ENCODE assay signal across 11 mouse cellular contexts in genomic region chr13:36582406-36583070, GRCm38 (mm10).
DNase-seq lines count a peak whose midpoint lies in the region; ATAC-seq and TF ChIP-seq lines count a peak whose summit lies in the region.
"Had no signal": no experiment of that assay in that cellular context is flagged by ENCODE, and none has a peak within 500 bp of the region (broad histone marks: within the 10 kb centered on the region; RNA-seq: fewer than 3 reads in every experiment).

No protein-coding gene starts in this region.

- H3K4me2 ChIP-seq in forebrain, embryonic 15.5 days (replicated peaks), result 0 out of 2 replicates have a peak overlapping the region, but pooled peaks have one; percentile 11

- WGBS in forebrain, embryonic 15.5 days, result 2% methylated on average over 10 of the region's 10 CpGs
- 15% methylated on average over 10 of the region's 10 CpGs for WGBS in midbrain, embryonic 10.5 days

- in situ Hi-C loops in ES-E14 (cut with MboI; ENCODE audit: low sequenced_read_pairs in 2 of 2, unreplicated experiment in 2 of 2), result no loop called here

- H3K9ac ChIP-seq in ES-E14 (ENCODE audit: insufficient read depth, low read depth, low read length, poor library complexity, severe bottlenecking), result no peak overlapping the region
- H3K9ac ChIP-seq in forebrain, embryonic 15.5 days (replicated peaks), result no peak overlapping the region

- DNase-seq in ES-E14 (ENCODE audit: low read depth, low spot score) (peak; percentile 8), R1 (ENCODE audit: low read depth, low spot score) (peak; percentile 47)
- DNase-seq in midbrain, embryonic 10.5 days (ENCODE audit: low spot score), result peak; percentile 41
- no peak for DNase-seq in c-Kit-positive CD71-positive TER-119-positive erythroid progenitor cells, embryonic 14.5 days (ENCODE audit: low spot score)
- DNase-seq in adrenal gland, adult 18-20 months (ENCODE audit: low spot score in 2 of 2), result no peak
- DNase-seq in cerebellum, postnatal 14 days, result no peak
- DNase-seq: gastrocnemius, postnatal 10 days; lung, postnatal 14 days; thymus, postnatal 4 days had no signal

- ATAC-seq in forebrain, embryonic 15.5 days (replicated peaks), result no peak
- ATAC-seq: Patski had no signal

- H3K27me3 ChIP-seq in forebrain, embryonic 15.5 days, result no peaks in the 10 kb centered on the region
- peaks cover 31% of the 10 kb centered on the region for H3K27me3 ChIP-seq in midbrain, embryonic 10.5 days (ENCODE audit: low read depth, poor library complexity, severe bottlenecking)
- H3K27me3 ChIP-seq: Patski had no signal

- no peak overlapping the region for H3K27ac ChIP-seq in ES-E14 (ENCODE audit: insufficient read depth, low read depth, low read length, poor library complexity, severe bottlenecking)
- H3K27ac ChIP-seq in forebrain, embryonic 15.5 days (replicated peaks), result peak overlapping the region; percentile 31
- H3K27ac ChIP-seq in midbrain, embryonic 10.5 days (replicated peaks), result peak overlapping the region; percentile 77

- H3K36me3 ChIP-seq in ES-E14 (ENCODE audit: control insufficient read depth, insufficient read depth, low read length, poor library complexity, severe bottlenecking), result no peaks in the 10 kb centered on the region
- H3K36me3 ChIP-seq in forebrain, embryonic 15.5 days, result no peaks in the 10 kb centered on the region
- H3K36me3 ChIP-seq in midbrain, embryonic 10.5 days, result no peaks in the 10 kb centered on the region

- H3K4me1 ChIP-seq in ES-E14 (ENCODE audit: control insufficient read depth in 2 of 2, insufficient read depth in 2 of 2, low read length in 2 of 2, poor library complexity in 1 of 2), result peaks cover 0 to 5% of the 10 kb centered on the region in 2 experiments; a peak in 2 of 4 replicates
- peaks cover 38% of the 10 kb centered on the region for H3K4me1 ChIP-seq in forebrain, embryonic 15.5 days
- H3K4me1 ChIP-seq in midbrain, embryonic 10.5 days, result peaks cover 46% of the 10 kb centered on the region

- no peak overlapping the region for H3K4me3 ChIP-seq in ES-E14 (ENCODE audit: insufficient read depth in 1 of 2, low read depth in 1 of 2, low read length in 2 of 2, poor library complexity in 1 of 2, severe bottlenecking in 1 of 2)
- no peak overlapping the region for H3K4me3 ChIP-seq in forebrain, embryonic 15.5 days
- H3K4me3 ChIP-seq in midbrain, embryonic 10.5 days, result peak overlapping the region; percentile 22; the same call in 1 of the 2 replicates

- H3K9me3 ChIP-seq in ES-E14 (ENCODE audit: control insufficient read depth, insufficient read depth, low read depth, low read length), result no peaks in the 10 kb centered on the region
- H3K9me3 ChIP-seq in forebrain, embryonic 15.5 days, result no peaks in the 10 kb centered on the region
- peaks cover 8% of the 10 kb centered on the region; the same call in 1 of the 2 replicates for H3K9me3 ChIP-seq in midbrain, embryonic 10.5 days (replicated peaks)

TF ChIP-seq in ES-E14, 5 proteins besides CTCF, POLR2A, EP300 and RAD21:
- no peak for TF ChIP-seq CHD2 (IDR thresholded peaks at IDR 0.05; ENCODE audit: low read depth, low read length)
- no peak for TF ChIP-seq ZNF384 (IDR thresholded peaks at IDR 0.05; ENCODE audit: low read depth, low read length)
- TF ChIP-seq MAFK (IDR thresholded peaks at IDR 0.05; ENCODE audit: insufficient read depth, low read depth, low read length), result no peak
- TF ChIP-seq HCFC1 (IDR thresholded peaks at IDR 0.05; ENCODE audit: borderline replicate concordance, insufficient read depth, low read length), result no peak
- no peak for TF ChIP-seq ZC3H11A (IDR thresholded peaks at IDR 0.05; ENCODE audit: borderline replicate concordance, low read depth, low read length)
TF ChIP-seq in ES-E14: peak in this region for 0.

Comparison
In these comparisons a context has a peak if more than half of its experiments do, and no peak if none do; other contexts are left out.
1. DNase-seq: peak in ES-E14 (single experiment), R1 (single experiment) and midbrain, embryonic 10.5 days (single experiment); none in c-Kit-positive CD71-positive TER-119-positive erythroid progenitor cells, embryonic 14.5 days (single experiment), adrenal gland, adult 18-20 months (0 of 2) and cerebellum, postnatal 14 days (0 of 2).